Mouse (Mus musculus) liver, embryonic 11.5 days (tissue): ENCODE results near the gene Tcte1. TPM values are rescaled to one million over a fixed set of nuclear protein-coding genes. Genes with fewer than 3 reads are reported as not detected.

Experiments
- ATAC-seq: fragments of 200-750 bp; cut with Nextera tagmentation; replicated peaks from 2 replicates; pipeline ENCODE4 v1.8.0; 2017; ENCODE audit warnings: moderate number of reproducible peaks, mild to moderate bottlenecking, moderate TSS enrichment, moderate library complexity; ENCODE audit not compliant: low FRiP score
- DNase-seq: peaks from one replicate; pipeline ENCODE4 v3.0.0-alpha.2; 2017; ENCODE audit warnings: low spot score
- H3K27ac ChIP-seq: fragments of 300-500 bp; sonication (generic); 2 replicates; pipeline ENCODE4 v1.5.1; 2014; ENCODE audit warnings: mild to moderate bottlenecking, low read depth, low read length, control low read depth
- H3K27me3 ChIP-seq: fragments of 300-500 bp; sonication (generic); replicated peaks from 2 replicates; pipeline ENCODE4 v1.6.1; 2014; ENCODE audit warnings: low read length, mixed read lengths; ENCODE audit not compliant: control insufficient read depth, insufficient read depth
- H3K36me3 ChIP-seq: fragments of 300-500 bp; sonication (generic); 2 replicates; pipeline ENCODE4 v1.6.1; 2014; ENCODE audit warnings: mild to moderate bottlenecking, low read length, moderate library complexity, mixed read lengths; ENCODE audit not compliant: control insufficient read depth, insufficient read depth
- H3K4me1 ChIP-seq: fragments of 300-500 bp; sonication (generic); replicated peaks from 2 replicates; pipeline ENCODE4 v1.6.1; 2014; ENCODE audit warnings: low read length, mixed read lengths; ENCODE audit not compliant: control insufficient read depth, insufficient read depth
- H3K4me2 ChIP-seq: fragments of 300-500 bp; sonication (generic); 2 replicates; pipeline ENCODE4 v1.6.1; 2014; ENCODE audit warnings: mild to moderate bottlenecking, control low read depth, moderate library complexity
- H3K4me3 ChIP-seq: fragments of 300-500 bp; sonication (generic); 2 replicates; pipeline ENCODE4 v1.5.1; 2014; ENCODE audit warnings: low read depth, low read length, control low read depth
- H3K9ac ChIP-seq: fragments of 300-500 bp; sonication (generic); 2 replicates; pipeline ENCODE4 v1.6.1; 2014; ENCODE audit warnings: low read depth, low read length, control low read depth
- H3K9me3 ChIP-seq: fragments of 300-500 bp; sonication (generic); 2 replicates; pipeline ENCODE4 v1.6.1; 2016; ENCODE audit warnings: low read length, inconsistent platforms, mixed read lengths; ENCODE audit not compliant: control insufficient read depth
- WGBS: fragments of 180-500 bp; shearing (Covaris S2); extraction: QIAGEN DNeasy Blood & Tissue Kit; methylation state at CpG from one replicate; pipeline ENCODE4 v1.1.7; 2014; 5-methylcytosine and 5-hydroxymethylcytosine counted together
- polyA plus RNA-seq: library from polyadenylated mRNA; unstranded; fragments of >200 nt; fragmentation: Nextera tagmentation; extraction: Ambion mirVana; gene quantifications from 2 replicates; pipeline ENCODE4 v1.2.1, GENCODE M21; 2014

The Tcte1 gene
- polyA plus RNA-seq, 1 experiment from 2014 or later = 0.23 TPM

GRCm38 (mm10) chr17:45517135-45517534, 6.1 kb upstream of the Tcte1 start:
- WGBS = 90% methylated on average over 21 of the region's 21 CpGs
- Histone ChIP-seq H3K27me3 (no peaks in the 10 kb centered on the region), H3K27ac (no peak overlapping the region), H3K4me1 (peaks cover 10% of the 10 kb centered on the region), H3K4me2 (no peak overlapping the region), H3K36me3 (0 out of 2 replicates have a peak, but pooled peaks cover 6% of the 10 kb centered on the region), H3K9me3 (no peaks in the 10 kb centered on the region), H3K9ac (no peak overlapping the region), H3K4me3 (no peak overlapping the region)
- ATAC-seq = no peak
- no peak for DNase-seq

GRCm38 (mm10) chr17:45517549-45518215, 5.6 kb upstream of the Tcte1 start:
- ATAC-seq = no peak
- Histone ChIP-seq H3K4me2 (no peak overlapping the region), H3K27me3 (no peaks in the 10 kb centered on the region), H3K9me3 (no peaks in the 10 kb centered on the region), H3K9ac (no peak overlapping the region), H3K4me1 (peaks cover 15% of the 10 kb centered on the region), H3K36me3 (0 out of 2 replicates have a peak, but pooled peaks cover 6% of the 10 kb centered on the region), H3K4me3 (no peak overlapping the region), H3K27ac (no peak overlapping the region)
- WGBS = 64% methylated on average over 28 of the region's 28 CpGs
- no peak for DNase-seq

GRCm38 (mm10) chr17:45518766-45519475, 4.3 kb upstream of the Tcte1 start:
- Histone ChIP-seq H3K4me3 (no peak overlapping the region), H3K27ac (no peak overlapping the region), H3K9me3 (no peaks in the 10 kb centered on the region), H3K4me1 (peaks cover 18% of the 10 kb centered on the region), H3K4me2 (no peak overlapping the region), H3K36me3 (0 out of 2 replicates have a peak, but pooled peaks cover 6% of the 10 kb centered on the region), H3K9ac (no peak overlapping the region), H3K27me3 (0 out of 2 replicates have a peak, but pooled peaks cover 4% of the 10 kb centered on the region)
- 77% methylated on average over 12 of the region's 12 CpGs for WGBS
- no peak for ATAC-seq
- DNase-seq = no peak

- Histone ChIP-seq H3K4me1 (peaks cover 18% of the 10 kb centered on the region), H3K27ac (no peak overlapping the region), H3K9me3 (no peaks in the 10 kb centered on the region), H3K9ac (no peak overlapping the region), H3K4me2 (no peak overlapping the region), H3K36me3 (0 out of 2 replicates have a peak, but pooled peaks cover 6% of the 10 kb centered on the region), H3K4me3 (no peak overlapping the region), H3K27me3 (peaks cover 9% of the 10 kb centered on the region; the same call in 1 of the 2 replicates)
- ATAC-seq (no peak), DNase-seq (no peak)
- WGBS = 77% methylated on average over 11 of the region's 11 CpGs
These were observed 3.1 kb upstream of the Tcte1 start for GRCm38 (mm10) chr17:45520136-45520535.

- no peak overlapping the region for H3K4me2 ChIP-seq
- DNase-seq (no peak), ATAC-seq (no peak)
- H3K27me3 ChIP-seq = peaks cover 20% of the 10 kb centered on the region
- H3K36me3 ChIP-seq = 0 out of 2 replicates have a peak, but pooled peaks cover under 1% of the 10 kb centered on the region
- H3K27ac ChIP-seq = no peak overlapping the region
- WGBS = 80% methylated on average over 4 of the region's 4 CpGs
- H3K9ac ChIP-seq = no peak overlapping the region
- no peaks in the 10 kb centered on the region for H3K9me3 ChIP-seq
- no peak overlapping the region for H3K4me3 ChIP-seq
- H3K4me1 ChIP-seq = peaks cover 8% of the 10 kb centered on the region
These were observed 1.7 kb downstream of the Tcte1 start for GRCm38 (mm10) chr17:45524961-45525360.

- Histone ChIP-seq H3K4me3 (no peak overlapping the region), H3K27ac (no peak overlapping the region), H3K4me2 (no peak overlapping the region), H3K9ac (no peak overlapping the region), H3K9me3 (no peaks in the 10 kb centered on the region), H3K4me1 (peaks cover 8% of the 10 kb centered on the region), H3K27me3 (peaks cover 31% of the 10 kb centered on the region), H3K36me3 (no peaks in the 10 kb centered on the region)
- no peak for DNase-seq
- ATAC-seq = no peak
- WGBS = 27% methylated on average over 5 of the region's 5 CpGs
These were observed 3.3 kb downstream of the Tcte1 start for GRCm38 (mm10) chr17:45526571-45526970.

- Histone ChIP-seq H3K4me1 (no peaks in the 10 kb centered on the region), H3K36me3 (no peaks in the 10 kb centered on the region), H3K27ac (no peak overlapping the region), H3K4me3 (no peak overlapping the region), H3K9me3 (no peaks in the 10 kb centered on the region), H3K9ac (no peak overlapping the region), H3K27me3 (peaks cover 48% of the 10 kb centered on the region), H3K4me2 (no peak overlapping the region)
- ATAC-seq (no peak), DNase-seq (no peak)
- 39% methylated on average over 13 of the region's 13 CpGs for WGBS
These were observed 7.1 kb downstream of the Tcte1 start for GRCm38 (mm10) chr17:45530346-45530782.

GRCm38 (mm10) chr17:45532896-45533295, 9.7 kb downstream of the Tcte1 start:
- 41% methylated on average over 15 of the region's 15 CpGs for WGBS
- no peak overlapping the region for H3K4me2 ChIP-seq
- H3K9ac ChIP-seq = no peak overlapping the region
- H3K4me1 ChIP-seq = no peaks in the 10 kb centered on the region
- H3K4me3 ChIP-seq = no peak overlapping the region
- H3K27ac ChIP-seq = no peak overlapping the region
- H3K9me3 ChIP-seq = no peaks in the 10 kb centered on the region
- ATAC-seq = no peak
- H3K27me3 ChIP-seq = peaks cover 57% of the 10 kb centered on the region
- no peak for DNase-seq
- H3K36me3 ChIP-seq = no peaks in the 10 kb centered on the region
